Mouse (Mus musculus) thymus, adult 2 months (tissue): ENCODE data around the gene Als2.

Source experiments
- CTCF ChIP-seq: fragments of 200-500 bp; IDR thresholded peaks from 2 replicates; pipeline ENCODE4 v1.5.1; 2012; ENCODE audit warnings: mild to moderate bottlenecking, control low read depth, low read length, moderate library complexity, borderline replicate concordance; ENCODE audit not compliant: control insufficient read depth, poor library complexity, insufficient read depth; ENCODE audit errors: extremely low read depth
- POLR2A ChIP-seq: fragments of 200-500 bp; IDR thresholded peaks from 2 replicates; pipeline ENCODE4 v1.6.1; 2012; ENCODE audit warnings: mild to moderate bottlenecking, low read length, control low read depth, moderate library complexity; ENCODE audit not compliant: control insufficient read depth, poor library complexity, insufficient read depth; ENCODE audit errors: extremely low read depth

GRCm38 (mm10) chr1:59212076-59212779, 24.8 kb downstream of the Als2 start:
- TF ChIP-seq CTCF = no peak
- no peak for TF ChIP-seq POLR2A
